Mouse (Mus musculus) embryonic facial prominence, embryonic 13.5 days (tissue): ENCODE results near the gene Prkaca. TPM values are rescaled to one million over a fixed set of nuclear protein-coding genes. Genes with fewer than 3 reads are reported as not detected.
"Not testable (repeated sequence)": the region's sequence is repeated elsewhere in the genome, so short reads cannot be mapped to it uniquely, and the experiment has no call there.

ENCODE experiments used
- ATAC-seq: fragments of 200-750 bp; cut with Nextera tagmentation; 2 replicates; pipeline ENCODE4 v1.8.0; 2017; ENCODE audit warnings: low read depth; ENCODE audit not compliant: insufficient number of reproducible peaks, insufficient read depth, low FRiP score, low TSS enrichment
- H3K27ac ChIP-seq: fragments of 300-500 bp; sonication (generic); 2 replicates; pipeline ENCODE4 v1.5.1; 2015; ENCODE audit warnings: moderate library complexity, mild to moderate bottlenecking, inconsistent platforms
- H3K27me3 ChIP-seq: fragments of 300-500 bp; sonication (generic); 2 replicates; pipeline ENCODE4 v1.6.1; 2015; ENCODE audit warnings: mild to moderate bottlenecking, inconsistent platforms
- H3K36me3 ChIP-seq: fragments of 300-500 bp; sonication (generic); 2 replicates; pipeline ENCODE4 v1.6.1; 2015; ENCODE audit warnings: mild to moderate bottlenecking, inconsistent platforms
- H3K4me1 ChIP-seq: fragments of 300-500 bp; sonication (generic); 2 replicates; pipeline ENCODE4 v1.6.1; 2015; ENCODE audit warnings: inconsistent platforms
- H3K4me2 ChIP-seq: fragments of 300-500 bp; sonication (generic); 2 replicates; pipeline ENCODE4 v1.6.1; 2015; ENCODE audit warnings: moderate library complexity, mild to moderate bottlenecking, inconsistent platforms
- H3K4me3 ChIP-seq: fragments of 300-500 bp; sonication (generic); 2 replicates; pipeline ENCODE4 v1.5.1; 2015; ENCODE audit warnings: mild to moderate bottlenecking, inconsistent platforms
- H3K9ac ChIP-seq: fragments of 300-500 bp; sonication (generic); 2 replicates; pipeline ENCODE4 v1.6.1; 2015; ENCODE audit warnings: mild to moderate bottlenecking, inconsistent platforms
- H3K9me3 ChIP-seq: fragments of 300-500 bp; sonication (generic); 2 replicates; pipeline ENCODE4 v1.6.1; 2016; ENCODE audit warnings: inconsistent platforms
- WGBS: fragments of 180-500 bp; shearing (Covaris S2); methylation state at CpG from one replicate; pipeline ENCODE4 v1.1.7; 2015; ENCODE audit warnings: mixed read lengths; 5-methylcytosine and 5-hydroxymethylcytosine counted together
- polyA plus RNA-seq: library from polyadenylated mRNA; unstranded; fragments of >200 nt; fragmentation: Nextera tagmentation; extraction: Ambion mirVana; gene quantifications from 2 replicates; pipeline ENCODE4 v1.2.1, GENCODE M21; 2015

Gene Prkaca
- polyA plus RNA-seq, 1 experiment from 2014 or later, result 159 TPM

- WGBS, result under 1% methylated on average over 30 of the region's 30 CpGs
- Histone ChIP-seq H3K9ac (peak overlapping the region; percentile 85), H3K4me2 (peak overlapping the region; percentile 90), H3K27me3 (peaks cover 7% of the 10 kb centered on the region; the same call in 1 of the 2 replicates), H3K9me3 (no peaks in the 10 kb centered on the region), H3K4me3 (peak overlapping the region; percentile 61), H3K27ac (peak overlapping the region; percentile 94), H3K4me1 (peaks cover 40% of the 10 kb centered on the region), H3K36me3 (peaks cover 20% of the 10 kb centered on the region)
- ATAC-seq, result peak; percentile 81
Observed at GRCm38 (mm10) chr8:84004533-84005201, 31.9 kb downstream of the Prkaca start.

GRCm38 (mm10) chr8:84005502-84005901 is 32.7 kb downstream of the Prkaca start:
- Histone ChIP-seq H3K27me3 (peaks cover 15% of the 10 kb centered on the region), H3K4me2 (peak overlapping the region; percentile 90), H3K36me3 (peaks cover 15% of the 10 kb centered on the region), H3K4me1 (peaks cover 40% of the 10 kb centered on the region)
- H3K9ac ChIP-seq, H3K9me3 ChIP-seq, H3K27ac ChIP-seq, H3K4me3 ChIP-seq, ATAC-seq: not testable (repeated sequence)
- 95% methylated on average over 7 of the region's 7 CpGs for WGBS

DNA sequence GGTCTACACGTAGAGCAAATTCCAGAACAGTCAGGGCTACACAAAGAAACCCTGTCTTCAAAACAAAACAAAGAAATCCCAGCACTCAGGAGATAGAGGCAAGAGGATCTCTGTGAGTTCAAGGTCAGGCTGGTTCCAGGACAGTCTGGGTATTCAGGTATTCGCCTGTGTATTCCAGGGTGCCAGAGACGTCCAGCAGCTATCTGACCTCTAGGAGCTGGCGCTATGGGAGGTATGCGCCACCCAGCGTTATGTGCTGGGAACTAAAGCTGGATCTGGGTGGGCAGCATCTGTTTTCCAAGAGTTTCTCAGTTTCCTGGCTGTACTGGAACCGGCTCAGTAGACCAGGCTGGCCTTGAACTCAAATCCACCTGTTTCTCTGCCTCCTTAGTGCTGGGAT is 35.6 kb downstream of the Prkaca start:
- no peak for ATAC-seq
- Histone ChIP-seq H3K27ac (no peak overlapping the region), H3K4me2 (no peak overlapping the region), H3K4me1 (peaks cover 41% of the 10 kb centered on the region), H3K9ac (no peak overlapping the region), H3K9me3 (no peaks in the 10 kb centered on the region), H3K4me3 (no peak overlapping the region), H3K36me3 (no peaks in the 10 kb centered on the region), H3K27me3 (peaks cover 39% of the 10 kb centered on the region)
- WGBS, result 27% methylated on average over 7 of the region's 7 CpGs

DNA sequence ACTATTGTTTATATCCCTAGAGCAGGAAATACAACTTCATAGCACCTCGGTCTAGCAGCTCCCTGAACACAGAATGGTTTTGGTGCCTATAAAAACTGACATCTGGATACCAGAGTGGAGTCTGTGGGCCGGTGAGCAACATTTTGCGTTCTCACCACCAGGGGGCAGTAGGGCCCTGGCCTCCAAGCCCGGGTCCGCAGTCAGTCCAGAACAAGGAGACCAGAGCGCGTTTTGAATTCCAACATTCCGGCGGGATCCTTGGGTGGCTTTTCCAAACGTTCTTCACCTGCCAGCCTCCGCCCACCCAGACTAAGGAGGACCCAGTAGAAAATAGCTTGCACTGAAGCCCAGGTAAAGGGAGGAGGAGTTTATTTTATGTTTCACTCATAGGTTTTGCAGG is 37.1 kb downstream of the Prkaca start:
- 1% methylated on average over 11 of the region's 11 CpGs for WGBS
- Histone ChIP-seq H3K27me3 (peaks cover 52% of the 10 kb centered on the region), H3K27ac (no peak overlapping the region), H3K36me3 (no peaks in the 10 kb centered on the region), H3K4me2 (no peak overlapping the region), H3K4me1 (peaks cover 32% of the 10 kb centered on the region), H3K4me3 (no peak overlapping the region), H3K9me3 (no peaks in the 10 kb centered on the region), H3K9ac (no peak overlapping the region)
- ATAC-seq, result no peak

DNA sequence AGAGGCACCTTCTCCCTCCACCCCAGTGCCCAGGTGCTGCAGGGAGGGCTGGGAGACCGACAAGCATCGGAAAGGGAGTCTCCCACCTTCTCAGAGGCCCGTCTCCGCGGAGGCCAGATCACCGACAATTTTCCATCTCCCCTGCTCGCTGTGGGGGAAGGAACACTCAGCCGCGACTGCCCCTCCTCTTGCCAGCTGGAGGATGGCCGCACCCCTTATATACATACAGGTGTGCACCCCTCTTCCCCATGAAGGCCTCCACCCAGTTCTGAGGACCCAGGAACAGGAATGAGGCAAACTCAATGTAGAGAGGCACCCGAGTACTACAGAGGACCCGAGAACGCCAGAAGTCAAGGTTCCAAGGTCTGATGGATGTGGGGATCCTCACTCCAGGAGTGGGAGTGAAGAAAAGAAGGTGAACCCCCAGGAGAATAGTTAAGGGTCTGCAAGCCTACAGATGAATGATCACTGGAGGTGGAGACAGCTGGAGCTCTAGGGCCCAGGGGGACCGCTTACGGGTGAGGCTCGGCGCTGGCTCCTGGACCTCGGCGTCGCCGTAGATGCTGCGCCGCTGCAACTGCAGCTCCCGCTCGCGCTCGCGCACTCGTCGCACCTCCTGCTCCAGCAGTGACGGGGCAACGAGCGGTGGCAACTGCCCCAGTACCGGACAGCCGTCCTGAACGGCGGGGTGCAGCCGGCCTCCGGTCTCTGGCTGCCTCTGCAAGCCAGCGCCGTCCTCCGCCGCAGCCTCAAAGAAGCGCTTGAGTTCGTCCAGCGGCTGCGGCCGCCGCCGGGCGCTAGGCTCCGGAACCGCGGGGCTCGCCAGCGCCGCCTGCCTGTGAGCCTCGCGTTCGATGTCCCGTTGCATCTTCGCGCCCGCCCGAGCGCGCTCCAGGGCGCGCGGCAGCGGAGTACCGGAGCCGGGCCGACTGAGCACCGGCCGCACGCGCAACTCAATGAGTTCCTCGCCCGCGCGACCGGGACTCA is 38.1 kb downstream of the Prkaca start:
- ATAC-seq, result no peak
- peak overlapping the region; percentile 69 for H3K9ac ChIP-seq
- WGBS, result 2% methylated on average over 83 of the region's 83 CpGs
- H3K4me3 ChIP-seq, result peak overlapping the region; percentile 56
- H3K4me2 ChIP-seq, result peak overlapping the region; percentile 97
- peaks cover 28% of the 10 kb centered on the region for H3K4me1 ChIP-seq
- H3K27me3 ChIP-seq, result peaks cover 53% of the 10 kb centered on the region
- no peaks in the 10 kb centered on the region for H3K36me3 ChIP-seq
- no peaks in the 10 kb centered on the region for H3K9me3 ChIP-seq
- H3K27ac ChIP-seq, result no peak overlapping the region

- peak within 1 kb of the TSS; percentile 69 for H3K9ac ChIP-seq
- no peak for ATAC-seq
- H3K4me1 ChIP-seq, result peaks cover 28% of the 10 kb centered on the region
- H3K9me3 ChIP-seq, result no peaks in the 10 kb centered on the region
- H3K4me3 ChIP-seq, result peak within 1 kb of the TSS; percentile 56
- WGBS, result 1% methylated on average over 45 of the region's 45 CpGs
- H3K36me3 ChIP-seq, result no peaks in the 10 kb centered on the region
- peaks cover 53% of the 10 kb centered on the region for H3K27me3 ChIP-seq
- H3K27ac ChIP-seq, result no peak within 1 kb of the TSS
- peak within 1 kb of the TSS; percentile 97 for H3K4me2 ChIP-seq
Observed at GRCm38 (mm10) chr8:84011705-84012498, 39.1 kb downstream of the Prkaca start, which contains the start of gene 2210011C24Rik. Gene 2210011C24Rik (minus strand): TSS chr8:84012171.

DNA sequence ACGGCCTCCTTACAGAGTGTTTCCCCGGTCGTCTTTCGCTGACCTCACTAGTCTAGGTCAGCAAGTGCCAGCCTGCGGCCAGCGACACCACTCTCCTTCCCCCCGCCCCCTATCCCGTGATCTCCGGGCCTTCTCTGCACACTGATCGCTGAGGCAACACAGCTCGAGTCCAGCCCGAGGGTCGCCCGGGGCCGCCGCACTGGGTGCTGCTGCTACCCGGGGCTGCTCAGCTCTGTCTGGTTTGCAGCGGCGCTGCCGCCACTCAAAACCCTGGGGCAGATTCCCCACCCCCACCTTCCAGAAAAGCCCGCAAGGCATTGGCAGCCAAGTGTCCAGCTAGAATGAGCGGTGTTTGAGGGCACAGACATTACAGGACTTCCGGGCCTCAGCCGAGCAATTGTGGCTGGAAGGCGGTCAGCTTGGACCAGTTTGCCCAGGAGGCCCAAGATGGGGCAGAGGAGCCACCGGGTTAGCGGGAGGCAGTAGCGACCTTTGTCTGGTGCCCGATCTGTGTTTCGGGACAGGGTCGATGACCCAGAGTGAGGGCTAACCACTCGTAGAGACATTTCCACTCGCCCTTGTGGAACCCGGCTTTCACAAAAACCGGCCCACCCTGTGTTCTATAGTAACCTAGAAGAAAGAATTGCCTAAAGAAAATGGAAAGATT is 39.8 kb downstream of the Prkaca start:
- H3K4me1 ChIP-seq, result peaks cover 28% of the 10 kb centered on the region
- no peak for ATAC-seq
- H3K27me3 ChIP-seq, result peaks cover 53% of the 10 kb centered on the region
- no peaks in the 10 kb centered on the region for H3K9me3 ChIP-seq
- no peak overlapping the region for H3K27ac ChIP-seq
- 5% methylated on average over 35 of the region's 35 CpGs for WGBS
- peak overlapping the region; percentile 56 for H3K4me3 ChIP-seq
- peak overlapping the region; percentile 69; the same call in 1 of the 2 replicates for H3K9ac ChIP-seq
- H3K4me2 ChIP-seq, result peak overlapping the region; percentile 97
- no peaks in the 10 kb centered on the region for H3K36me3 ChIP-seq

GRCm38 (mm10) chr8:84015833-84016232 is 43.0 kb downstream of the Prkaca start:
- Histone ChIP-seq H3K27me3 (peaks cover 46% of the 10 kb centered on the region), H3K36me3 (no peaks in the 10 kb centered on the region), H3K4me1 (peaks cover 18% of the 10 kb centered on the region), H3K9me3 (no peaks in the 10 kb centered on the region), H3K4me2 (no peak overlapping the region), H3K4me3 (no peak overlapping the region), H3K27ac (no peak overlapping the region), H3K9ac (no peak overlapping the region)
- no peak for ATAC-seq
- 91% methylated on average over 5 of the region's 5 CpGs for WGBS

DNA sequence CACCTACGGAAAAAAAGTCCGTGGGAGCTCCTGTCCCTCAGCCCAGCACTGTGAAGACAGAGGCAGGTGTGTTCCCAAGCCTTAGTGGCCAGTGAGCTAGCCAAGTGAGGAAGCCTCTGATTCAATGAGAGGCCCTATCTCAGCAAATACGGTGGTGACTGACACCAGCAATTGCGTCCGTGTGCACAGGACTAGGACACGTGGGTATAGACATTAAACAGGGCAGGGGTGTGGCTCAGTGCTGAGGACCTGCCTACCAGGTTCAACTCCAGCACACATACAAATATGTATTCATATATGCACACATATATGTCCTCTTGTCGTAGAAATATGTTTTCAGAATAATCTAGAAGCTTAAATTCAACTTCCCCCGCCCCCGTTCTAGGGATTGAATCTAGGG is 46.9 kb downstream of the Prkaca start:
- no peak overlapping the region for H3K4me3 ChIP-seq
- no peak overlapping the region for H3K4me2 ChIP-seq
- H3K27ac ChIP-seq, result no peak overlapping the region
- H3K36me3 ChIP-seq, result no peaks in the 10 kb centered on the region
- H3K27me3 ChIP-seq, result peaks cover 37% of the 10 kb centered on the region
- no peaks in the 10 kb centered on the region for H3K9me3 ChIP-seq
- 78% methylated on average over 9 of the region's 9 CpGs for WGBS
- ATAC-seq, result no peak
- peaks cover 13% of the 10 kb centered on the region for H3K4me1 ChIP-seq
- H3K9ac ChIP-seq, result no peak overlapping the region

DNA sequence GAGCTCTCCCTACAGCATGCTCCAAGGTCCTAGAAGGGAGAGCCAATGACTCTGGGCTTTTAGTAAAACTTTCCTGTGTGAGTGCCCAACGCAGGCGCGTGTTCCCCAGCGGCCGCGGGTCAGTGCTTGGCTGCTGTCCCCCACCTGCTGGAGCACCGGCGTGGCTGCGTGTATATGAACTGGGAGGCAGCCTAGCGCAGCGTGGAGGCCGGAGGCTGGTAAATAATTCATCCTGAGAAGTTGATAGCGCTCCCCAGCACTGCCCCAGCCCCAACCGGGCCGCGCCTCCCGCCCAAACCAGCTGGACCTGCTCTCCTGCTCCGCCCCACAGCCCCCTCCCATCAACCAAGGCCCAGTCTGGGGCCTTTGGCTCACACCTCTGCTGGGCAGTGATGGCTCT is 48.3 kb downstream of the Prkaca start, which contains the start of gene Palm3:
Gene Palm3 (plus strand): TSS at position 376 of the 400 bp plus-strand sequence.
- Histone ChIP-seq H3K27ac (no peak within 1 kb of the TSS), H3K9me3 (no peaks in the 10 kb centered on the region), H3K4me1 (peaks cover 17% of the 10 kb centered on the region), H3K27me3 (peaks cover 39% of the 10 kb centered on the region), H3K9ac (peak within 1 kb of the TSS; percentile 49; the same call in 1 of the 2 replicates), H3K4me3 (0 out of 2 replicates have a peak within 1 kb of the TSS, but pooled peaks have one; percentile 12), H3K36me3 (no peaks in the 10 kb centered on the region), H3K4me2 (peak within 1 kb of the TSS; percentile 33)
- 11% methylated on average over 18 of the region's 18 CpGs for WGBS
- ATAC-seq, result no peak
